Mouse (Mus musculus) CH12.LX (cell line): ENCODE data around the gene Col4a2. TPM values are rescaled to one million over a fixed set of nuclear protein-coding genes. Genes with fewer than 3 reads are reported as not detected.

Source experiments
- DNase-seq: peaks from one replicate; pipeline ENCODE4 v3.0.0-alpha.2; 2013; ENCODE audit errors: extremely low read depth
- H3K27ac ChIP-seq: 2 replicates; pipeline ENCODE4 v1.5.1; 2012; ENCODE audit warnings: low read depth, mild to moderate bottlenecking, control low read depth, moderate library complexity; ENCODE audit not compliant: insufficient read depth
- H3K27me3 ChIP-seq: replicated peaks from 2 replicates; pipeline ENCODE3; 2012; ENCODE audit warnings: inconsistent platforms
- H3K36me3 ChIP-seq, 2 experiments: replicated peaks in 1 of 2; 2 replicates each; pipeline versions ENCODE3 to v1.6.1; 2012; ENCODE audit warnings: inconsistent platforms in 1 of 2, low read length in 1 of 2, mild to moderate bottlenecking in 1 of 2, mixed read lengths in 1 of 2, moderate library complexity in 1 of 2; ENCODE audit not compliant: control insufficient read depth in 1 of 2, insufficient read depth in 1 of 2
- H3K4me1 ChIP-seq, 2 experiments: 2 replicates each; pipeline ENCODE4 v1.6.1; 2012; ENCODE audit warnings: inconsistent platforms in 1 of 2, moderate library complexity in 1 of 2; ENCODE audit not compliant: insufficient read depth in 2 of 2, control insufficient read depth in 1 of 2
- H3K4me2 ChIP-seq: 2 replicates; pipeline ENCODE4 v1.6.1; 2012; ENCODE audit warnings: low read depth, mild to moderate bottlenecking, control low read depth; ENCODE audit not compliant: poor library complexity, insufficient read depth, severe bottlenecking
- H3K4me3 ChIP-seq, 3 experiments: fragments of 150-350 bp in 1 of 3; sonication (generic) in 1 of 3; replicated peaks in 1 of 3; 2 replicates each; pipeline versions ENCODE3 to v1.5.1; 2011 to 2012; ENCODE audit warnings: low read depth in 2 of 3, low read length in 2 of 3, mild to moderate bottlenecking in 2 of 3, moderate library complexity in 2 of 3, control low read depth in 1 of 3, improper control_type of control experiment in 1 of 3, inconsistent platforms in 1 of 3, mixed read lengths in 1 of 3; ENCODE audit not compliant: poor library complexity in 1 of 3
- H3K79me2 ChIP-seq: replicated peaks from 2 replicates; pipeline ENCODE4 v1.6.1; 2012; ENCODE audit warnings: mild to moderate bottlenecking, moderate library complexity; ENCODE audit not compliant: control insufficient read depth, poor library complexity, insufficient read depth, severe bottlenecking; ENCODE audit errors: extremely low read depth
- H3K9ac ChIP-seq: 2 replicates; pipeline ENCODE4 v1.6.1; 2012; ENCODE audit warnings: low read depth, mild to moderate bottlenecking, control low read depth, moderate library complexity; ENCODE audit not compliant: insufficient read depth
- H3K9me3 ChIP-seq: replicated peaks from 2 replicates; pipeline ENCODE3; 2012; ENCODE audit warnings: low read length, inconsistent platforms, mixed read lengths
- BHLHE40 ChIP-seq: IDR thresholded peaks from 2 replicates; pipeline ENCODE4 v1.6.1; 2011; ENCODE audit warnings: mild to moderate bottlenecking, low read depth, low read length, improper control_type of control experiment
- CHD1 ChIP-seq: IDR thresholded peaks from 2 replicates; pipeline ENCODE4 v1.6.1; 2012; ENCODE audit warnings: low read depth, low read length, improper control_type of control experiment, inconsistent platforms
- CHD2 ChIP-seq: IDR thresholded peaks from 2 replicates; pipeline ENCODE4 v1.6.1; 2011; ENCODE audit warnings: low read length, improper control_type of control experiment
- CTCF ChIP-seq, 2 experiments: IDR thresholded peaks in 1 of 2; conservative IDR thresholded peaks in 1 of 2; 2 replicates each; pipeline ENCODE4 v1.5.1; 2011 to 2012; ENCODE audit warnings: low read depth in 2 of 2, low read length in 2 of 2, improper control_type of control experiment in 1 of 2, inconsistent platforms in 1 of 2, mild to moderate bottlenecking in 1 of 2, moderate library complexity in 1 of 2
- E2F4 ChIP-seq: IDR thresholded peaks from 2 replicates; pipeline ENCODE4 v1.6.1; 2011; ENCODE audit warnings: low read depth, low read length, improper control_type of control experiment; ENCODE audit not compliant: insufficient replicate concordance
- ELF1 ChIP-seq: IDR thresholded peaks from 2 replicates; pipeline ENCODE4 v1.6.1; 2014; ENCODE audit warnings: low read depth, mild to moderate bottlenecking, inconsistent platforms, low read length, improper control_type of control experiment
- EP300 ChIP-seq: IDR thresholded peaks from 2 replicates; pipeline ENCODE4 v1.6.1; 2011; ENCODE audit warnings: low read length, improper control_type of control experiment
- ETS1 ChIP-seq: conservative IDR thresholded peaks from 2 replicates; pipeline ENCODE4 v1.6.1; 2012; ENCODE audit warnings: low read depth, mild to moderate bottlenecking, inconsistent platforms, low read length, improper control_type of control experiment, moderate library complexity
- HCFC1 ChIP-seq: IDR thresholded peaks from 2 replicates; pipeline ENCODE4 v1.6.1; 2012; ENCODE audit warnings: low read depth, mild to moderate bottlenecking, inconsistent platforms, low read length, improper control_type of control experiment
- IRF4 ChIP-seq: IDR thresholded peaks from 2 replicates; pipeline ENCODE4 v1.6.1; 2014; ENCODE audit warnings: low read depth, mild to moderate bottlenecking, inconsistent platforms, low read length, improper control_type of control experiment
- JUND ChIP-seq: conservative IDR thresholded peaks from 2 replicates; pipeline ENCODE4 v1.6.1; 2011; ENCODE audit warnings: low read depth, low read length, improper control_type of control experiment
- MAX ChIP-seq: IDR thresholded peaks from 2 replicates; pipeline ENCODE4 v1.6.1; 2011; ENCODE audit warnings: low read length, improper control_type of control experiment
- MAZ ChIP-seq: IDR thresholded peaks from 2 replicates; pipeline ENCODE4 v1.6.1; 2012; ENCODE audit warnings: low read depth, mild to moderate bottlenecking, inconsistent platforms, low read length, improper control_type of control experiment, moderate library complexity
- MEF2A ChIP-seq: IDR thresholded peaks from 2 replicates; pipeline ENCODE4 v1.6.1; 2014; ENCODE audit warnings: low read depth, mild to moderate bottlenecking, inconsistent platforms, low read length, improper control_type of control experiment, borderline replicate concordance
- MXI1 ChIP-seq: IDR thresholded peaks from 2 replicates; pipeline ENCODE4 v1.6.1; 2011; ENCODE audit warnings: mild to moderate bottlenecking, low read depth, low read length, improper control_type of control experiment
- NRF1 ChIP-seq: IDR thresholded peaks from 2 replicates; pipeline ENCODE4 v1.6.1; 2014; ENCODE audit warnings: low read depth, mild to moderate bottlenecking, inconsistent platforms, low read length, improper control_type of control experiment, moderate library complexity
- RAD21 ChIP-seq: IDR thresholded peaks from 2 replicates; pipeline ENCODE4 v1.6.1; 2011; ENCODE audit warnings: low read depth, mild to moderate bottlenecking, low read length, improper control_type of control experiment, moderate library complexity
- SIN3A ChIP-seq: IDR thresholded peaks from 2 replicates; pipeline ENCODE4 v1.6.1; 2012; ENCODE audit warnings: low read length, improper control_type of control experiment, inconsistent platforms
- SMC3 ChIP-seq: IDR thresholded peaks from 2 replicates; pipeline ENCODE4 v1.6.1; 2011; ENCODE audit warnings: low read depth, low read length, improper control_type of control experiment
- TBP ChIP-seq: conservative IDR thresholded peaks from 2 replicates; pipeline ENCODE4 v1.6.1; 2011; ENCODE audit warnings: low read depth, low read length, improper control_type of control experiment
- ZC3H11A ChIP-seq: IDR thresholded peaks from 2 replicates; pipeline ENCODE4 v1.6.1; 2012; ENCODE audit warnings: low read depth, mild to moderate bottlenecking, inconsistent platforms, low read length, improper control_type of control experiment
- ZKSCAN1 ChIP-seq: IDR thresholded peaks from 2 replicates; pipeline ENCODE4 v1.6.1; 2012; ENCODE audit warnings: low read depth, inconsistent platforms, low read length, improper control_type of control experiment, borderline replicate concordance
- ZMIZ1 ChIP-seq: IDR thresholded peaks from 2 replicates; pipeline ENCODE4 v1.6.1; 2012; ENCODE audit warnings: low read depth, mild to moderate bottlenecking, inconsistent platforms, low read length, improper control_type of control experiment
- ZNF384 ChIP-seq: IDR thresholded peaks from 2 replicates; pipeline ENCODE4 v1.6.1; 2012; ENCODE audit warnings: low read depth, low read length, improper control_type of control experiment, inconsistent platforms
- dilution Hi-C: fragments of 300-500 bp; cut with MboI; formaldehyde crosslinking; loops from 2 replicates; pipeline ENCODE4 v1.14.3; 2020; ENCODE audit warnings: low sequenced_read_pairs; ENCODE audit not compliant: extremely low pct_unique_long_range_greater_than_20kb, extremely low pct_ligation_motif_present
- in situ Hi-C: fragments of 300-500 bp; cut with MboI; formaldehyde crosslinking; loops from 3 replicates; pipeline ENCODE4 v1.14.3; 2019; ENCODE audit warnings: low sequenced_read_pairs, low pct_ligation_motif_present, low pct_unique_long_range_greater_than_20kb, mixed read lengths
- polyA plus RNA-seq: library from polyadenylated mRNA; unstranded; fragments of >175 nt; gene quantifications from 2 replicates; pipeline ENCODE4 v1.2.1, GENCODE M21; 2012; ENCODE audit warnings: low read depth; ENCODE audit not compliant: insufficient read length
- total RNA-seq, 2 experiments: library from RNA; depleted of rRNA; stranded (reverse); fragments of 300-350 nt in 1 of 2; fragments of >200 nt in 1 of 2; gene quantifications; 2 replicates each; pipeline ENCODE4 v1.2.3; 2012 to 2014

The Col4a2 gene
- total and polyA plus RNA-seq, 3 experiments = 0.04 to 0.07 TPM; not detected in 1

GRCm38 (mm10) chr8:11354800-11355451, 42.3 kb downstream of the Col4a2 start:
- no peaks in the 10 kb centered on the region for H3K36me3 ChIP-seq
- no peak overlapping the region for H3K9ac ChIP-seq
- H3K27me3 ChIP-seq = peaks cover 9% of the 10 kb centered on the region
- no peak overlapping the region for H3K4me2 ChIP-seq
- in situ Hi-C loops = no loop called here
- dilution Hi-C loops = no loop called here
- peaks cover 0 to 14% of the 10 kb centered on the region in 2 experiments; a peak in 1 of 4 replicates for H3K4me1 ChIP-seq
- peaks cover 2% of the 10 kb centered on the region for H3K9me3 ChIP-seq
- DNase-seq = no peak
- no peak overlapping the region for H3K4me3 ChIP-seq
- no peaks in the 10 kb centered on the region for H3K79me2 ChIP-seq
- TF ChIP-seq CTCF (conservative IDR thresholded peaks at IDR 0.05 in 1 of 2, IDR thresholded peaks at IDR 0.05 in 1 of 2; ENCODE audit: low read depth in 2 of 2, low read length in 2 of 2) (peak; percentile 15 to 26; a peak in 2 of 4 replicates), ZC3H11A (no peak), RAD21 (peak; percentile 8)
- no peak overlapping the region for H3K27ac ChIP-seq

- in situ Hi-C loops (no loop called here), dilution Hi-C loops (no loop called here)
- Histone ChIP-seq H3K79me2 (no peaks in the 10 kb centered on the region), H3K4me1 (peaks cover 0 to 19% of the 10 kb centered on the region in 2 experiments; a peak in 1 of 4 replicates), H3K9ac (no peak overlapping the region), H3K4me2 (no peak overlapping the region), H3K4me3 (no peak overlapping the region), H3K9me3 (peaks cover 2% of the 10 kb centered on the region), H3K36me3 (no peaks in the 10 kb centered on the region), H3K27ac (no peak overlapping the region), H3K27me3 (peaks cover 4% of the 10 kb centered on the region)
- DNase-seq = no peak
- TF ChIP-seq MAZ (no peak), ZNF384 (no peak), NRF1 (no peak), ZKSCAN1 (no peak), ZC3H11A (no peak), E2F4 (no peak), HCFC1 (no peak), ETS1 (no peak), TBP (no peak)
- TF ChIP-seq, all 38 proteins: peak for 0
Measured at GRCm38 (mm10) chr8:11355900-11356299, 43.3 kb downstream of the Col4a2 start.

GRCm38 (mm10) chr8:11356776-11357175, 44.2 kb downstream of the Col4a2 start:
- no peak for DNase-seq
- no peak overlapping the region for H3K27ac ChIP-seq
- no peaks in the 10 kb centered on the region for H3K79me2 ChIP-seq
- H3K9ac ChIP-seq = no peak overlapping the region
- H3K36me3 ChIP-seq = no peaks in the 10 kb centered on the region
- TF ChIP-seq ETS1 = no peak
- no peak for TF ChIP-seq TBP
- TF ChIP-seq JUND = no peak
- TF ChIP-seq ZC3H11A = no peak
- TF ChIP-seq MAX = no peak
- TF ChIP-seq BHLHE40 = no peak
- TF ChIP-seq MEF2A = no peak
- no peak for TF ChIP-seq CHD2
- no peak for TF ChIP-seq E2F4
- TF ChIP-seq ZKSCAN1 = no peak
- no peak for TF ChIP-seq SMC3
- TF ChIP-seq SIN3A = no peak
- TF ChIP-seq ZMIZ1 = no peak
- no peak for TF ChIP-seq MXI1
- no peak for TF ChIP-seq RAD21
- TF ChIP-seq EP300 = no peak
- TF ChIP-seq CHD1 = no peak
- TF ChIP-seq ELF1 = no peak
- TF ChIP-seq IRF4 = no peak
- H3K4me3 ChIP-seq = no peak overlapping the region
- peaks cover 0 to 20% of the 10 kb centered on the region in 2 experiments; a peak in 3 of 4 replicates for H3K4me1 ChIP-seq
- H3K9me3 ChIP-seq = peaks cover 2% of the 10 kb centered on the region
- H3K27me3 ChIP-seq = peaks cover 4% of the 10 kb centered on the region
- in situ Hi-C loops = no loop called here
- dilution Hi-C loops = no loop called here
- H3K4me2 ChIP-seq = no peak overlapping the region
